In the genomic region with DNA sequence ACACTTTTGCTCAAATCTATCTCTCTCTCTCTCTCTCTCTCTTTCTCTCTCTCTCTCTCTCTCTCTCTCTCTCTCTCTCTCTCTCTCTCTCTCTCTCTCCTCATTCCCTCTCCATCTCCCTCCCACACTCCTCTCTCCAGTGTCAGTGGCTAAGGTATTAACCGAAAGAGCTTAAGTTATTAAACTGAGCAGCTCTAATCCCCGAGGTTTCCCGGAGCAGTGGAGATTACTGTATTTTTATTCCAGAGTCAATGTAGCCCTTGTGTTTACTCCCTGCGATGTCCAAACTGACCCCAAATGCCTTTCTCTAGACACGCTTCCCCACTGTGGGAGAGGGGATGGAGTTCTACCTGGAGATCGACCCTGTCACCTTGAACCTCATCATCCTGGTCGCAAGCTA, we compare ENCODE assay signal across 11 mouse cellular contexts. TPM values are rescaled to one million over a fixed set of nuclear protein-coding genes. Genes with fewer than 3 reads are reported as not detected.
DNase-seq lines count a peak whose midpoint lies in the region; ATAC-seq and TF ChIP-seq lines count a peak whose summit lies in the region.
"Had no signal": no experiment of that assay in that cellular context is flagged by ENCODE, and none has a peak within 500 bp of the region (broad histone marks: within the 10 kb centered on the region; RNA-seq: fewer than 3 reads in every experiment).

A gene (plus strand): TSS at position 243 of the 400 bp plus-strand sequence.

- no peak for TF ChIP-seq EP300 in lung, postnatal 0 days (IDR thresholded peaks at IDR 0.05)

- H3K36me3 ChIP-seq in lung, postnatal 0 days (ENCODE audit: insufficient read depth, low read length), result no peaks in the 10 kb centered on the region
- H3K36me3 ChIP-seq in forebrain, embryonic 16.5 days (ENCODE audit: control insufficient read depth, insufficient read depth), result no peaks in the 10 kb centered on the region
- H3K36me3 ChIP-seq in limb, embryonic 10.5 days, result no peaks in the 10 kb centered on the region

- no peaks in the 10 kb centered on the region for H3K27me3 ChIP-seq in lung, postnatal 0 days (replicated peaks; ENCODE audit: insufficient read depth, low read length)
- no peaks in the 10 kb centered on the region for H3K27me3 ChIP-seq in forebrain, embryonic 16.5 days (replicated peaks; ENCODE audit: control insufficient read depth, insufficient read depth, low read length)
- no peaks in the 10 kb centered on the region for H3K27me3 ChIP-seq in limb, embryonic 10.5 days (ENCODE audit: low read depth, poor library complexity, severe bottlenecking)

- whole genome bisulfite sequencing in lung, postnatal 0 days, result 85% methylated on average over 7 of the region's 7 CpGs
- 89% methylated on average over 7 of the region's 7 CpGs for WGBS in forebrain, embryonic 16.5 days
- WGBS in limb, embryonic 10.5 days, result 93% methylated on average over 7 of the region's 7 CpGs

- no peaks in the 10 kb centered on the region for H3K9me3 ChIP-seq in lung, postnatal 0 days (ENCODE audit: low read length)
- no peaks in the 10 kb centered on the region for H3K9me3 ChIP-seq in forebrain, embryonic 16.5 days (ENCODE audit: control insufficient read depth, low read length)
- H3K9me3 ChIP-seq in limb, embryonic 10.5 days (replicated peaks), result no peaks in the 10 kb centered on the region

- H3K4me1 ChIP-seq in lung, postnatal 0 days (ENCODE audit: insufficient read depth, low read depth, low read length), result no peaks in the 10 kb centered on the region
- no peaks in the 10 kb centered on the region for H3K4me1 ChIP-seq in forebrain, embryonic 16.5 days (replicated peaks; ENCODE audit: control insufficient read depth, insufficient read depth, low read length)
- no peaks in the 10 kb centered on the region for H3K4me1 ChIP-seq in limb, embryonic 10.5 days

- H3K4me2 ChIP-seq in lung, postnatal 0 days (replicated peaks; ENCODE audit: low read depth, low read length), result no peak within 1 kb of the TSS
- H3K4me2 ChIP-seq in forebrain, embryonic 16.5 days (ENCODE audit: low read length), result no peak within 1 kb of the TSS

- TF ChIP-seq CTCF in lung, postnatal 0 days (IDR thresholded peaks at IDR 0.05), result no peak

- no peak for DNase-seq in lung, postnatal 0 days (ENCODE audit: low spot score)
- DNase-seq in lung, adult 18-20 months, result no peak
- no peak for DNase-seq in limb, embryonic 10.5 days (ENCODE audit: low spot score)
- DNase-seq in retina, postnatal 7 days (ENCODE audit: low read depth, low spot score), result peak; percentile 70
- no peak for DNase-seq in spleen, adult 12 weeks (ENCODE audit: low spot score)
- no peak for DNase-seq in cerebellum, adult 11-12 months
- DNase-seq: cerebellum, adult 18-20 months; lung, adult 2 months had no signal

- H3K4me3 ChIP-seq in lung, postnatal 0 days (ENCODE audit: low read depth, low read length), result no peak within 1 kb of the TSS
- H3K4me3 ChIP-seq in forebrain, embryonic 16.5 days (replicated peaks; ENCODE audit: low read length), result no peak within 1 kb of the TSS
- no peak within 1 kb of the TSS for H3K4me3 ChIP-seq in limb, embryonic 10.5 days

- H3K27ac ChIP-seq in lung, postnatal 0 days (ENCODE audit: low read length), result no peak within 1 kb of the TSS
- no peak within 1 kb of the TSS for H3K27ac ChIP-seq in forebrain, embryonic 16.5 days (ENCODE audit: low read length)
- H3K27ac ChIP-seq in limb, embryonic 10.5 days, result no peak within 1 kb of the TSS

- no peak within 1 kb of the TSS for H3K9ac ChIP-seq in lung, postnatal 0 days (replicated peaks; ENCODE audit: low read depth)
- no peak within 1 kb of the TSS for H3K9ac ChIP-seq in forebrain, embryonic 16.5 days (replicated peaks; ENCODE audit: low read depth, low read length)

- ATAC-seq in lung, postnatal 0 days, result no peak
- no peak for ATAC-seq in forebrain, embryonic 16.5 days
- no peak for ATAC-seq in cerebellum, adult (ENCODE audit: insufficient number of reproducible peaks, low FRiP score, low TSS enrichment)
- ATAC-seq: activated CD4-positive, CD25-positive, alpha-beta regulatory T cell, adult 4 months had no signal

RNA-seq across cellular contexts. Expression of the gene that starts here (rescaled TPM):
- polyA plus RNA-seq in lung, postnatal 0 days (2015; fragmentation: Nextera tagmentation; extraction: Ambion mirVana), result 11.8 and 11.9 TPM in 2 replicates
- polyA plus RNA-seq in forebrain, embryonic 16.5 days (2015; fragmentation: Nextera tagmentation; extraction: Ambion mirVana), result 17.5 and 18.0 TPM in 2 replicates
- 12.7 and 13.9 TPM in 2 replicates for polyA plus RNA-seq in limb, embryonic 10.5 days (2016; fragmentation: Nextera tagmentation; extraction: Ambion mirVana)
